Mouse (Mus musculus): ENCODE measurements around the gene Gpr179. TPM values are rescaled to one million over a fixed set of nuclear protein-coding genes. Genes with fewer than 3 reads are reported as not detected.
A peak's percentile ranks its signal among the peaks of the same experiment; 100 is the strongest.

Gene Gpr179
- polyA plus RNA-seq, 1 experiment = 0.08 TPM

GRCm38 (mm10) chr11:97307294-97308069 lies 44.4 kb downstream of the Gpr179 start:
- TF ChIP-seq MYOG (IDR thresholded peaks at IDR 0.05; ENCODE audit: control insufficient read depth in 1 of 3, insufficient read depth in 1 of 3, insufficient read length in 2 of 3, low read depth in 2 of 3) (no peak), CEBPB (IDR thresholded peaks at IDR 0.05; ENCODE audit: insufficient read depth, poor library complexity, severe bottlenecking) (no peak), POLR2A (IDR thresholded peaks at IDR 0.05; ENCODE audit: insufficient read length, low read depth) (no peak)
- H3ac ChIP-seq (ENCODE audit: control insufficient read depth, insufficient read length) = no peak overlapping the region
- H3K4me2 ChIP-seq (ENCODE audit: low read depth) = no peak overlapping the region
- no peaks in the 10 kb centered on the region for H3K79me2 ChIP-seq (ENCODE audit: control insufficient read depth, insufficient read depth)
- H3K27me3 ChIP-seq (ENCODE audit: control insufficient read depth, insufficient read depth, insufficient read length) = no peaks in the 10 kb centered on the region
- no peak overlapping the region for H3K4me3 ChIP-seq
- no peaks in the 10 kb centered on the region for H3K36me3 ChIP-seq (ENCODE audit: control insufficient read depth, insufficient read depth)

- Histone ChIP-seq H3K79me2 (ENCODE audit: control insufficient read depth, insufficient read depth) (no peaks in the 10 kb centered on the region), H3K36me3 (ENCODE audit: control insufficient read depth, insufficient read depth) (no peaks in the 10 kb centered on the region), H3K4me3 (no peak overlapping the region), H3K27me3 (ENCODE audit: control insufficient read depth, insufficient read depth, insufficient read length) (no peaks in the 10 kb centered on the region), H3K4me2 (ENCODE audit: low read depth) (no peak overlapping the region), H3ac (ENCODE audit: control insufficient read depth, insufficient read length) (no peak overlapping the region)
- TF ChIP-seq MAX (IDR thresholded peaks at IDR 0.05; ENCODE audit: low read depth) (no peak), E2F4 (IDR thresholded peaks at IDR 0.05; ENCODE audit: insufficient read depth) (no peak), REST (IDR thresholded peaks at IDR 0.05; ENCODE audit: insufficient read depth, insufficient read length) (no peak), CEBPB (IDR thresholded peaks at IDR 0.05; ENCODE audit: insufficient read depth, poor library complexity, severe bottlenecking) (no peak), MYOD1 (IDR thresholded peaks at IDR 0.05; ENCODE audit: control insufficient read depth in 1 of 3, insufficient read length in 2 of 3, low read depth in 2 of 3) (no peak), POLR2A (IDR thresholded peaks at IDR 0.05; ENCODE audit: insufficient read length, low read depth) (no peak)
Observed at GRCm38 (mm10) chr11:97304631-97305030, 47.2 kb downstream of the Gpr179 start.

GRCm38 (mm10) chr11:97302231-97302781 lies 49.6 kb downstream of the Gpr179 start:
- H3K27me3 ChIP-seq (ENCODE audit: control insufficient read depth, insufficient read depth, insufficient read length) = no peaks in the 10 kb centered on the region
- TF ChIP-seq TCF12 (IDR thresholded peaks at IDR 0.05; ENCODE audit: insufficient read depth, poor library complexity, severe bottlenecking) (no peak), MYOG (IDR thresholded peaks at IDR 0.05; ENCODE audit: control insufficient read depth in 1 of 3, insufficient read depth in 1 of 3, insufficient read length in 2 of 3, low read depth in 2 of 3) (no peak), MAX (IDR thresholded peaks at IDR 0.05; ENCODE audit: low read depth) (no peak), POLR2AphosphoS2 (IDR thresholded peaks at IDR 0.05; ENCODE audit: insufficient read length, low read depth) (no peak), TCF3 (IDR thresholded peaks at IDR 0.05; ENCODE audit: insufficient read length, low read depth) (no peak), E2F4 (IDR thresholded peaks at IDR 0.05; ENCODE audit: insufficient read depth) (no peak), MYOD1 (IDR thresholded peaks at IDR 0.05; ENCODE audit: control insufficient read depth in 1 of 3, insufficient read length in 2 of 3, low read depth in 2 of 3) (no peak), SRF (IDR thresholded peaks at IDR 0.05; ENCODE audit: control insufficient read depth, insufficient read length, low read depth) (no peak), CEBPB (IDR thresholded peaks at IDR 0.05; ENCODE audit: insufficient read depth, poor library complexity, severe bottlenecking) (no peak), POLR2A (IDR thresholded peaks at IDR 0.05; ENCODE audit: insufficient read length, low read depth) (no peak), REST (IDR thresholded peaks at IDR 0.05; ENCODE audit: insufficient read depth, insufficient read length) (no peak)

GRCm38 (mm10) chr11:97301406-97301805 lies 50.5 kb downstream of the Gpr179 start:
- Histone ChIP-seq H3K4me3 (no peak overlapping the region), H3ac (ENCODE audit: control insufficient read depth, insufficient read length) (no peak overlapping the region), H3K36me3 (ENCODE audit: control insufficient read depth, insufficient read depth) (no peaks in the 10 kb centered on the region), H3K27me3 (ENCODE audit: control insufficient read depth, insufficient read depth, insufficient read length) (no peaks in the 10 kb centered on the region), H3K79me2 (ENCODE audit: control insufficient read depth, insufficient read depth) (no peaks in the 10 kb centered on the region), H3K4me2 (ENCODE audit: low read depth) (no peak overlapping the region)
- no peak for TF ChIP-seq USF1 (IDR thresholded peaks at IDR 0.05; ENCODE audit: low read depth)
- TF ChIP-seq MYOD1 (IDR thresholded peaks at IDR 0.05; ENCODE audit: control insufficient read depth in 1 of 3, insufficient read length in 2 of 3, low read depth in 2 of 3) = no peak
- no peak for TF ChIP-seq TCF3 (IDR thresholded peaks at IDR 0.05; ENCODE audit: insufficient read length, low read depth)
- TF ChIP-seq SRF (IDR thresholded peaks at IDR 0.05; ENCODE audit: control insufficient read depth, insufficient read length, low read depth) = no peak

More at GRCm38 (mm10) chr11:97302231-97302781, 49.6 kb downstream of the Gpr179 start:
- no peaks in the 10 kb centered on the region for H3K79me2 ChIP-seq (ENCODE audit: control insufficient read depth, insufficient read depth)
- peak overlapping the region; percentile 32 for H3K4me2 ChIP-seq (ENCODE audit: low read depth)
- no peak overlapping the region for H3K4me3 ChIP-seq
- no peak overlapping the region for H3ac ChIP-seq (ENCODE audit: control insufficient read depth, insufficient read length)
- H3K36me3 ChIP-seq (ENCODE audit: control insufficient read depth, insufficient read depth) = no peaks in the 10 kb centered on the region

- Histone ChIP-seq H3K36me3 (ENCODE audit: control insufficient read depth, insufficient read depth) (no peaks in the 10 kb centered on the region), H3K4me3 (no peak overlapping the region), H3K79me2 (ENCODE audit: control insufficient read depth, insufficient read depth) (no peaks in the 10 kb centered on the region), H3K4me2 (ENCODE audit: low read depth) (no peak overlapping the region), H3ac (ENCODE audit: control insufficient read depth, insufficient read length) (no peak overlapping the region), H3K27me3 (ENCODE audit: control insufficient read depth, insufficient read depth, insufficient read length) (no peaks in the 10 kb centered on the region)
- TF ChIP-seq POLR2A (IDR thresholded peaks at IDR 0.05; ENCODE audit: insufficient read length, low read depth) (no peak), E2F4 (IDR thresholded peaks at IDR 0.05; ENCODE audit: insufficient read depth) (no peak), TCF3 (IDR thresholded peaks at IDR 0.05; ENCODE audit: insufficient read length, low read depth) (no peak), POLR2AphosphoS2 (IDR thresholded peaks at IDR 0.05; ENCODE audit: insufficient read length, low read depth) (no peak), USF1 (IDR thresholded peaks at IDR 0.05; ENCODE audit: low read depth) (no peak), SRF (IDR thresholded peaks at IDR 0.05; ENCODE audit: control insufficient read depth, insufficient read length, low read depth) (no peak), TCF12 (IDR thresholded peaks at IDR 0.05; ENCODE audit: insufficient read depth, poor library complexity, severe bottlenecking) (no peak), MAX (IDR thresholded peaks at IDR 0.05; ENCODE audit: low read depth) (no peak), MYOD1 (IDR thresholded peaks at IDR 0.05; ENCODE audit: control insufficient read depth in 1 of 3, insufficient read length in 2 of 3, low read depth in 2 of 3) (no peak), CEBPB (IDR thresholded peaks at IDR 0.05; ENCODE audit: insufficient read depth, poor library complexity, severe bottlenecking) (no peak), MYOG (IDR thresholded peaks at IDR 0.05; ENCODE audit: control insufficient read depth in 1 of 3, insufficient read depth in 1 of 3, insufficient read length in 2 of 3, low read depth in 2 of 3) (no peak), REST (IDR thresholded peaks at IDR 0.05; ENCODE audit: insufficient read depth, insufficient read length) (no peak)
Observed at GRCm38 (mm10) chr11:97299939-97300338, 51.9 kb downstream of the Gpr179 start.

Data from myocyte (in vitro differentiated cells).